Mouse (Mus musculus) hindbrain, embryonic 15.5 days (tissue): ENCODE results near the gene Dock4. TPM values are rescaled to one million over a fixed set of nuclear protein-coding genes. Genes with fewer than 3 reads are reported as not detected.

Experiments used
- ATAC-seq: fragments of 200-750 bp; cut with Nextera tagmentation; 2 replicates; pipeline ENCODE4 v1.8.0; 2017; ENCODE audit warnings: low read depth, moderate number of reproducible peaks, moderate TSS enrichment; ENCODE audit not compliant: low FRiP score
- H3K27ac ChIP-seq: fragments of 300-500 bp; sonication (generic); replicated peaks from 2 replicates; pipeline ENCODE4 v1.5.1; 2015; ENCODE audit warnings: mild to moderate bottlenecking, inconsistent platforms
- H3K27me3 ChIP-seq: fragments of 300-500 bp; sonication (generic); 2 replicates; pipeline ENCODE4 v1.6.1; 2015; ENCODE audit warnings: control low read depth, inconsistent platforms
- H3K36me3 ChIP-seq: fragments of 300-500 bp; sonication (generic); 2 replicates; pipeline ENCODE4 v1.6.1; 2015; ENCODE audit warnings: control low read depth, inconsistent platforms
- H3K4me1 ChIP-seq: fragments of 300-500 bp; sonication (generic); replicated peaks from 2 replicates; pipeline ENCODE4 v1.6.1; 2015; ENCODE audit warnings: control low read depth, inconsistent platforms
- H3K4me2 ChIP-seq: fragments of 300-500 bp; sonication (generic); 2 replicates; pipeline ENCODE4 v1.6.1; 2015; ENCODE audit warnings: moderate library complexity, mild to moderate bottlenecking, inconsistent platforms
- H3K4me3 ChIP-seq: fragments of 300-500 bp; sonication (generic); 2 replicates; pipeline ENCODE4 v1.5.1; 2015; ENCODE audit warnings: mild to moderate bottlenecking, inconsistent platforms
- H3K9ac ChIP-seq: fragments of 300-500 bp; sonication (generic); 2 replicates; pipeline ENCODE4 v1.6.1; 2015; ENCODE audit warnings: inconsistent platforms
- H3K9me3 ChIP-seq: fragments of 300-500 bp; sonication (generic); 2 replicates; pipeline ENCODE4 v1.6.1; 2016; ENCODE audit warnings: control low read depth, inconsistent platforms
- WGBS: fragments of 180-500 bp; shearing (Covaris S2); methylation state at CpG from one replicate; pipeline ENCODE4 v1.1.7; 2015; 5-methylcytosine and 5-hydroxymethylcytosine counted together
- polyA plus RNA-seq: library from polyadenylated mRNA; unstranded; fragments of >200 nt; fragmentation: Nextera tagmentation; extraction: Ambion mirVana; gene quantifications from 2 replicates; pipeline ENCODE4 v1.2.1, GENCODE M21; 2015

The Dock4 gene
- polyA plus RNA-seq, 1 experiment from 2014 or later = 31.0 TPM

- Histone ChIP-seq H3K4me3 (no peak overlapping the region), H3K9ac (no peak overlapping the region), H3K36me3 (no peaks in the 10 kb centered on the region), H3K4me2 (no peak overlapping the region), H3K27me3 (no peaks in the 10 kb centered on the region), H3K27ac (no peak overlapping the region), H3K4me1 (no peaks in the 10 kb centered on the region; the same call in 1 of the 2 replicates), H3K9me3 (no peaks in the 10 kb centered on the region)
- no peak for ATAC-seq
- WGBS = 73% methylated on average over 5 of the region's 5 CpGs
Observed at GRCm38 (mm10) chr12:40582059-40582458, 136.3 kb downstream of the Dock4 start.

DNA sequence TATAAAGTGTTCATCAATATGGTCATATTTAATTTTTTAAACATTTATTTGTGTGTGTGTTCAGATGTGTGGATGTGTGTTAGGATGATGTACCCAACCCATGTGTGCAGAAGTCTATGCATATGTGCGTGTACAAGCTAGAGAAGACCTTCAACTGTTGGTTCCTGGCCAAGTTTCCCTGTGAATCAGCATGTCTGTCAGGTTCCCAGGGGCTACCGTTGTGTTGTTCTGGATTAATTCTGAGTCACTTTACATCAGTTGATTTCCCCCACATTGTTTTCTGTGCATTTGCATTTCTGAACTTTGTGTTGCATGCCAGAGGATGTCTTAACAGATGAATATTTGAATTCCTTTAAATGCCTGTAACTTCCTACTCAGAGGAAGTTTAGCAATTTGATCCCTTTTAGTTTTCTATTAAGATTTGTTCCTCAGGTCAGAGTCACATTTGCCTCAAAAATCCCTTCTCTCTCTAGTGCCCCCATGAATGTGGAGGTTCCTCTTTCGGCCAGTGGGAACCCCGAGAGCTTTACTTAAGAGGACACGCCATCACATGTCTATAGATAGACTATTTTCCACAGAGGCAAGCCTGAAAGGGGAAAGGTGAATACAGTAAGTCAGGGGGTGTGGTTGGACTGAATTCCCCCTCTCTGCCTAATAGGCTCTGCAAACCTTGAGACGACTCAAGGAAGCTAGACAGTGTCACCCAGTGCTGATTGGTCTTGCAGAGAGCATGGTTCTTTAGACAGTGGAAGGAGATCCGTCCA is 139.0 kb downstream of the Dock4 start:
- no peak for ATAC-seq
- WGBS = 77% methylated on average over 7 of the region's 7 CpGs

DNA sequence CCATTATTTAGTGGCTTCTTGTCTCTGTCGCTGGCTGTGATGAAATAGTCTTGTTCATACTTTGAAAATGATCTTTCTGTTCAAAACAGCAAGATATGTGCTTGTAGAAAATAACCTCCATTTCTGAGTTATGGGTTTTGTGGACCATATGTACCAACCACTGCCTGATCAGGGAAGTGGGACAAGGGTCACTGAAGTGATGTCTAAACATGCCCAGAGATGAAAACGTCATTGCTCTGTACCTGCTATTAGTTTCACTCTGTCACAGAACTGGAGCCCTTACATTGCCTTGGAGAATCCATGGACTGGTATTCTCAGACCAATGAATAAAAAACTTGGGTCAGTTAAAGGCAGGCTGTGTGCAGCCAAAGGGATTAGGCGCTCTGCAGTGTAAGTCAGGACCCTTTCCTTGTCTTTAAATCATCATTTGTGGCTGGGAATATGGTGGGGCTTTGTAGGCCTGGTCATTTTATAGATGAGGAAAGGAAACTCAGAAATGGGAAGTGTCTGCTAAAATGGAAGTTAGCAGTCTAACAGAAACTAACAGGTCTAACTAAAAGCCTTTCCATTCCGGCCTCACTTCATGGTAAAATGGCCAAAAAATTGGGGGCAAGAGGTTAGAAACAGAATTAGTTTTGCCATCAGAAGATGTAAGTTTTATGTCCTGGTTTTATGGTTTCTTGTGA is 139.8 kb downstream of the Dock4 start:
- ATAC-seq = no peak
- 90% methylated on average over 4 of the region's 4 CpGs for WGBS

More for the DNA sequence above, 139.0 kb downstream of the Dock4 start:
- Histone ChIP-seq H3K4me1 (no peaks in the 10 kb centered on the region; the same call in 1 of the 2 replicates), H3K27ac (no peak overlapping the region), H3K4me3 (no peak overlapping the region), H3K9me3 (no peaks in the 10 kb centered on the region), H3K4me2 (no peak overlapping the region), H3K9ac (no peak overlapping the region), H3K27me3 (no peaks in the 10 kb centered on the region), H3K36me3 (no peaks in the 10 kb centered on the region)

GRCm38 (mm10) chr12:40594161-40594560 is 148.4 kb downstream of the Dock4 start:
- 89% methylated on average over 4 of the region's 4 CpGs for WGBS
- no peak for ATAC-seq
- no peak overlapping the region for H3K4me3 ChIP-seq
- H3K27ac ChIP-seq = no peak overlapping the region
- H3K9me3 ChIP-seq = no peaks in the 10 kb centered on the region
- H3K4me2 ChIP-seq = no peak overlapping the region
- peaks cover 12% of the 10 kb centered on the region for H3K4me1 ChIP-seq
- no peak overlapping the region for H3K9ac ChIP-seq
- no peaks in the 10 kb centered on the region for H3K27me3 ChIP-seq
- H3K36me3 ChIP-seq = no peaks in the 10 kb centered on the region

More for the DNA sequence above, 139.8 kb downstream of the Dock4 start:
- H3K27ac ChIP-seq = no peak overlapping the region
- H3K4me3 ChIP-seq = no peak overlapping the region
- no peak overlapping the region for H3K9ac ChIP-seq
- H3K9me3 ChIP-seq = no peaks in the 10 kb centered on the region
- no peak overlapping the region for H3K4me2 ChIP-seq
- H3K27me3 ChIP-seq = no peaks in the 10 kb centered on the region
- no peaks in the 10 kb centered on the region for H3K36me3 ChIP-seq
- no peaks in the 10 kb centered on the region; the same call in 1 of the 2 replicates for H3K4me1 ChIP-seq

DNA sequence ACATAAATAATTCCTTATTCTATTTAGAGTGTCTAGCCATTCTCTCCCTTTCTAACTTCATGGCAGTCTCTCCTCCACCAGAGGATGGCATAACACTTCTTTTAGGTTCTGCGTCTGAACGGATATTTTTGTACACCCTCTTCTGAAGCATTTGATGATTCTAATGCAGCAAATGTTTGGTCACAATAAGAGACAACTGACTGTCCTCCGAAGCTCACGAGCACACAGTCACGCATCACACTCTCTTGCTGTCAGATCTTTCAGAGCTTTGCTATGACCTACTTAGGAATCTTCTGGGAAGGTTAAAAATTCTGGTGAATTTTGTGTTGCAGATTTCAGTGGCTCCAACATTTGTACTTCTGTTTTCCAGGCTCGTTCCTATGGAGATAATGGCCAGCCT is 149.7 kb downstream of the Dock4 start:
- no peaks in the 10 kb centered on the region for H3K36me3 ChIP-seq
- ATAC-seq = no peak
- no peaks in the 10 kb centered on the region for H3K27me3 ChIP-seq
- 79% methylated on average over 6 of the region's 6 CpGs for WGBS
- no peaks in the 10 kb centered on the region for H3K9me3 ChIP-seq
- no peak overlapping the region for H3K4me2 ChIP-seq
- H3K4me3 ChIP-seq = no peak overlapping the region
- no peak overlapping the region for H3K27ac ChIP-seq
- no peak overlapping the region for H3K9ac ChIP-seq
- H3K4me1 ChIP-seq = peaks cover 12% of the 10 kb centered on the region

DNA sequence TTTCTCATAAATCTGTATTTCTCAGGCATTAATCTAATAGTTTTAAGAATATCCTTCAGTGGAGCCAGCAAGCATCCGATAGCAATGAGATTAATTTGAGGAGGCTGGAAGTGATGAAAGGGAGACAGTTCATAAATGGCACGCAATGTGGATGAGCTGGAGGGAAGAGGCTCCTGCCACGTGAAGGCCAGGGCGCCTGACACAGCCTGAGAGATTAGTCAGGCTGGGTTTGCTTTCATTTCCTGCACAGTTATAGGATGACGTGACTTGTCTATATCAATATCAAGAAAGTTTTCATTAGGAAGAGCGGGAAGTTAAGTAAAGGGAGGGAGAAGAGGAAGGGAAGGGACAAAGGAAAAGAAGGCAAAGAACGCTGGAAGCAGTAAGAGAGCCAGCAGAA is 150.3 kb downstream of the Dock4 start:
- Histone ChIP-seq H3K4me2 (no peak overlapping the region), H3K4me1 (peaks cover 12% of the 10 kb centered on the region), H3K9ac (no peak overlapping the region), H3K36me3 (no peaks in the 10 kb centered on the region), H3K4me3 (no peak overlapping the region), H3K27me3 (no peaks in the 10 kb centered on the region), H3K27ac (no peak overlapping the region), H3K9me3 (no peaks in the 10 kb centered on the region)
- ATAC-seq = 0 out of 2 replicates have a peak, but pooled peaks have one; percentile 32
- 76% methylated on average over 7 of the region's 7 CpGs for WGBS

- Histone ChIP-seq H3K9ac (no peak overlapping the region), H3K4me2 (no peak overlapping the region), H3K4me3 (no peak overlapping the region), H3K36me3 (no peaks in the 10 kb centered on the region), H3K4me1 (peaks cover 12% of the 10 kb centered on the region), H3K27me3 (no peaks in the 10 kb centered on the region), H3K9me3 (no peaks in the 10 kb centered on the region), H3K27ac (no peak overlapping the region)
- WGBS = 87% methylated on average over 6 of the region's 6 CpGs
- ATAC-seq = 0 out of 2 replicates have a peak, but pooled peaks have one; percentile 5
Observed at GRCm38 (mm10) chr12:40596441-40596840, 150.7 kb downstream of the Dock4 start.

GRCm38 (mm10) chr12:40599952-40600351 is 154.2 kb downstream of the Dock4 start:
- WGBS = 67% methylated on average over 2 of the region's 2 CpGs
- Histone ChIP-seq H3K4me1 (peaks cover 12% of the 10 kb centered on the region), H3K9ac (no peak overlapping the region), H3K9me3 (no peaks in the 10 kb centered on the region), H3K27ac (no peak overlapping the region), H3K27me3 (no peaks in the 10 kb centered on the region), H3K36me3 (no peaks in the 10 kb centered on the region), H3K4me3 (no peak overlapping the region), H3K4me2 (no peak overlapping the region)
- no peak for ATAC-seq

DNA sequence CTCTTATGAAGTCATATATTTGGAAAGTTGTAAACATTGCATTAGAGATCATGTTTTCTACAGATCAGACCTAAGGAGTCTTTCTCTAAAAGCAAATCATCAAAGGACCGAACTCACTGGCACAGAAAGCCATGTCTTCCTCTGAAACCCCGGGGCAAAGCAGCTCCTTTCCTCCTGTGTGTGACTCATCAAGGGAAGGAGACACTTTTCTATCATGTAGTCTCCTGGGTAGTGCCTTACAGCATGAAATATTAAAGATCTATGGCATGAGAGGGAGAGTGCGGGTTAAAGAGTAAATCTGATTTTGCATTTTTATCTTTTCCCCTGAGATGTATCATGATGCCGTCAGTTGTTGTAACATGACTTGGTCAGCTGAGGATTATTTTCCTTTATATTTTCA is 159.8 kb downstream of the Dock4 start:
- ATAC-seq = no peak
- 70% methylated on average over 4 of the region's 4 CpGs for whole genome bisulfite sequencing
- no peaks in the 10 kb centered on the region for H3K27me3 ChIP-seq
- H3K9ac ChIP-seq = no peak overlapping the region
- no peak overlapping the region for H3K4me2 ChIP-seq
- H3K36me3 ChIP-seq = no peaks in the 10 kb centered on the region
- no peaks in the 10 kb centered on the region for H3K4me1 ChIP-seq
- no peak overlapping the region for H3K4me3 ChIP-seq
- H3K27ac ChIP-seq = no peak overlapping the region
- H3K9me3 ChIP-seq = no peaks in the 10 kb centered on the region

- H3K4me1 ChIP-seq = 0 out of 2 replicates have a peak, but pooled peaks cover 5% of the 10 kb centered on the region
- ATAC-seq = peak; percentile 56; the same call in 1 of the 2 replicates
- no peak overlapping the region for H3K27ac ChIP-seq
- no peak overlapping the region for H3K4me2 ChIP-seq
- no peaks in the 10 kb centered on the region for H3K27me3 ChIP-seq
- H3K9me3 ChIP-seq = no peaks in the 10 kb centered on the region
- no peaks in the 10 kb centered on the region for H3K36me3 ChIP-seq
- no peak overlapping the region for H3K4me3 ChIP-seq
- no peak overlapping the region for H3K9ac ChIP-seq
Observed at GRCm38 (mm10) chr12:40622926-40623325, 177.2 kb downstream of the Dock4 start.

- WGBS = 91% methylated on average over 1 of the region's 1 CpGs
- no peaks in the 10 kb centered on the region for H3K9me3 ChIP-seq
- no peaks in the 10 kb centered on the region for H3K36me3 ChIP-seq
- H3K4me1 ChIP-seq = 0 out of 2 replicates have a peak, but pooled peaks cover 5% of the 10 kb centered on the region
- H3K4me3 ChIP-seq = no peak overlapping the region
- H3K4me2 ChIP-seq = no peak overlapping the region
- no peak overlapping the region for H3K9ac ChIP-seq
- H3K27me3 ChIP-seq = no peaks in the 10 kb centered on the region
- H3K27ac ChIP-seq = no peak overlapping the region
- ATAC-seq = no peak
Observed at GRCm38 (mm10) chr12:40626521-40626920, 180.8 kb downstream of the Dock4 start.

GRCm38 (mm10) chr12:40633242-40633641 is 187.5 kb downstream of the Dock4 start:
- no peak overlapping the region for H3K27ac ChIP-seq
- H3K36me3 ChIP-seq = peaks cover 10% of the 10 kb centered on the region; the same call in 1 of the 2 replicates
- no peak overlapping the region for H3K9ac ChIP-seq
- H3K4me2 ChIP-seq = no peak overlapping the region
- H3K9me3 ChIP-seq = no peaks in the 10 kb centered on the region
- no peak for ATAC-seq
- H3K4me1 ChIP-seq = no peaks in the 10 kb centered on the region
- 90% methylated on average over 2 of the region's 2 CpGs for WGBS
- no peak overlapping the region for H3K4me3 ChIP-seq
- H3K27me3 ChIP-seq = no peaks in the 10 kb centered on the region
